Mouse (Mus musculus) left cerebral cortex, postnatal 10 days (tissue): ENCODE data around the gene Naa40. TPM values are rescaled to one million over a fixed set of nuclear protein-coding genes. Genes with fewer than 3 reads are reported as not detected.

Experiments used
- DNase-seq, 2 experiments: peaks; one replicate each; pipeline ENCODE4 v3.0.0; 2021 to 2022; ENCODE audit warnings: low spot score in 2 of 2, mixed read lengths in 1 of 2; ENCODE audit errors: extremely low spot score in 1 of 2
- intact Hi-C: fragments of 180-260 bp; cut with DNase I; formaldehyde crosslinking; loops from one replicate; pipeline ENCODE4 v1.15.1; 2025
- total RNA-seq, 2 experiments: library from RNA; stranded (reverse); gene quantifications; 2 replicates each; pipeline ENCODE4 v1.2.3; 2021

Naa40 gene
- total RNA-seq, 2 experiments from 2014 or later: 40.6 to 41.5 TPM

DNA sequence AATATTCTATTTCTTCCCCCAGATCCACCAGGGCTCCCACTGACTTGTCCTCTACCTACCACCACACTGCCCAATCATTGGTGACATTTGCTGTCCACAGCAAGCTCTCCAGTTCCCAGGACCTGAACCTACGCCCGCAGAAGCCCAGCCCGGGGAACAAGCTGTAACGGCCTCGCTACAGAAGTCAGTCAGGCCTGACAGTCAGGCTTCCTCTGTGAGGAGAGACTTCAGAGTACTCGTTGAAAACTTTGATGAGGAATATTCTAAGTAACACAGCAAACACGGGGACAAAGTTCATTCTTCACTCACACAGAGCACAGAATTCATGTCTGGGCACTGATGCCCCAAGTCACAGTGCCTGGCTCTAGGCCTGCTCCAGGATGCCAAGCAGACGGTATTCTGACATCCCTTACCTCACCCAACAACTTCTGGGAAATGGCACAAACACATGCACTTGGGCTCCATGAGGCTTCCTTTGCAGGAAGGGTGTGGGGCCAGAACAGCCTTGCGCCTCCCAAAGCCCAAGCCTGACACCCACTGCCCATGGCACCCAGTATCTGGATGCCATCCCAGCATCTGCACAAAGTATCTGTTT is 15.8 kb downstream of the Naa40 start:
- intact Hi-C loops: no loop called here
- DNase-seq: no peak

DNA sequence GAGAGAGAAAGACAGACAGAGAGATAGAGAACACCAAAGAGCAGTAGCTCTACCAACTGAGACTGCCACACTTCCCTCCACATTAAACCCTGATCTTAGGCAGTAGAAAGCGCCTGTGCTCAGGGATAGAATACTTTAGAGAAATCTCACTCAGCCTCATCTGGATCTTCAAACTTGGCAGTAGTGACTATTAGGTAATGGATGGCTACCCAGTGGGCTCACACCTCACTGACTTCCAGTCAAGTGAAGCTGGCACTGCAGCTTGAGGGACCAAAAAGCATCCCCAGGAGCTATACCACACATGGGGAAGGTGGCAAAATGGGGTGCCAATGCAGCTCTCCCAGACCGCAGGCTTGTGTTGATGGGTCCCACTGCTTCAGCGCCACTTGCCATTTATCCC is 16.7 kb downstream of the Naa40 start:
- DNase-seq: no peak
- intact Hi-C loops: no loop called here

DNA sequence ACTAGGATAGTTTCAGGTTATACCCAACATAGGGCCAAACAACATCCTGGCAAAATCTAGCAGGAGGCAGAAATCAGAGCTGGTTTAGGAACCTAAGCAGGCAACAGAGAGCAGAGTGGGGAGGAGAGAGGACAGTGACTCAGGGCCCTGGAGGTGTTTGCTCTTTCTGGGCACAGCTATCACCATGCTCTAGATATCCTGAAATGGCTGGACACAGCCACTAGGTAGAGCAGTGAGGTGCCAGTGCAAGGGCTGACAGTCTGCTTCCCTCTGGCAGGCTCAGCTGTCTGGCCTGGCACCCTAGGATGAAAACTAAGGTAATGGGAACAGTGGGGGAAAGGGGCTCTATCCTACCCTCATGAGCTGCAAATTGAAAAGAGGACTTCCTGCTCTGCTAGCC is 17.5 kb downstream of the Naa40 start:
- no peak for DNase-seq
- intact Hi-C loops: no loop called here

DNA sequence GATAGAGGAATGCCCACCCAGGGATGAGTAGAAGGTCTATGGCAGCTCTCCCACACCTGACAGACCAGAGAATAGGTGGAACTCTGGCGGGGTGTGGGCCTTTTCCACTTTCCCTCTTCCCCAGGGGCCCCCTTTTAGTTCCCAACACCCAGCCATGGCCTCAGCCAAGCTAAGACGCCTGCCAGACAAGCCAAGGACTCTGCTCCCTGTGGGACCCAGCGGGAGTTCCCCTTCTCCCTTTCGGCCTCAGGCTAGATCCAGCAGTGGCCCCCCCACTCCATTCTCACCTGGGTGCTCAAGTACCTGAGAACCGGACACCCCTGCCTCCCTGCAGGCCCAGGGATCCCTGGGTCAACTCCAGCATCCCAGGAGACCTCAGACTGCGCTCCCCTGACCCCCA is 18.8 kb downstream of the Naa40 start:
- DNase-seq: no peak
- intact Hi-C loops: no loop called here

DNA sequence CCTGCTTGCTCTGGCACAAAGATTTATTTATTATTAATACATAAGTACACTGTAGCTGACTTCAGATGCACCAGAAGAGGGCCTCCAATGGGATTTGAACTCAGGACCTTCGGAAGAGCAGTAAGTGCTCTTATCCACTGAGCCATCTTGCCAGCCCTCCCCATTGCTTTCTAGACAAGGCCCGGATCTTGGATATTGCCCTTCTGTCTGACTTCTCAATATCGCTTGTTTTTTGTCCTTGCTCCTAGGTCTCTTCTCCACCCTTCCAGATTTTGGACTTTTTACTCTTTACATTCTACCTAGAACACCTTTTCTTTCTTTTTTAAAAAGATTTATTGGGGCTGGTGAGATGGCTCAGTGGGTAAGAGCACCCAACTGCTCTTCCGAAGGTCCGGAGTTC is 22.2 kb downstream of the Naa40 start:
- DNase-seq: no peak
- intact Hi-C loops: no loop called here

DNA sequence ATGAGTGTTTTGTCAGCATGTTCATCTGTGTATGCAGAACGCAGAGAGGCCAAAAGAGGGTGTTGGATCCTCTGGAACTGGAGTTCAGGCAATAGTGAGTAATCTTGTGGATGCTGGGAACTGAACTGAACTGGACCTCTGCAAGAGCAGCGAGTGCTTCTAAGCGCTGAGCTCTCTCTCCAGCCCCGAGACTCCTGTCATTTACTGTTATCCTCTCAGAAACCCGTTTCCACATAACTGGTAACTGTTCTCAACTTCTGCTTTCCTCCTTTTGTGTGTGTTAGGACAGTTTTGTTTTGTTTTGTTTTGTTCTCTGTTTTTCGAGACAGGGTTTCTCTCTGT is 23.1 kb downstream of the Naa40 start:
- no peak for DNase-seq
- intact Hi-C loops: no loop called here

DNA sequence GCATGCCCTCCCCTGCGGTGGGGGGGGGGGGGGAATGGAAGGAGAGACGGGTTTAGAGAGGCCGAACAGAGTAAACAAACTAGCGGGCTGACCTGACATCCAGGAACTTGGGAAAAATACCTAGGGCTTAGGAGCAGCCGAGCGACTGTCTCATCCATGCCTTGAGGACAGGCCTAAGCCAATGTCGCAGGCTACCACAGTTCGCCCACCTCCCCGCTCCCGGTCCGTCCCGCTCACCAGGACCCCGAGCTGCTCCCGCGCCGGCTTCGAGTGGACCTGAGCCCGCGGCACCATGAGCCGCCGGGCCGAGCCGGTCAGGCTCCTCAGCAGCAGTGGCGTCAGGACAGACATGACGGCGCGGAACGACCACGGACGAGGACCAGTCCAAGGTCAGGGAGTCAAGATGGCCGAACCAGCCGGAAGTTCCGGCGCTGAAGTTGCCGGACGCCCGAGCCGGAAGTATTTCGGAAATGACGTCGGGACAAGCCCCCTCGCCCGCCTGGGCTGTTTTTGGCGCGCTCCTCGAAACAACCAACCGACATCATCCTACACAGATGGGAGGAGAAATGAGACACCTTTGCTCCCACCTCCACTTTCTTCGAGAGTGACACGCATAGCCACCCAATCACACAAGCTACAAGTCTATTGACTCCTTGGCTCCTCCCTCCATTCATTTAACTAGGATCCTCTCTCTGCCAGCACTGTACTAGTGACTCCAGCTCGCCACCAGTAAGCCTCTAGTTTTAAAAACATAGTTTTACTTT is 23.6 kb downstream of the Naa40 start, which contains the start of gene Cox8a:
TSS of gene Cox8a (minus strand) at position 455 of the 764 bp plus-strand sequence.
- intact Hi-C loops: no loop called here
- peak; percentile 97 for DNase-seq

DNA sequence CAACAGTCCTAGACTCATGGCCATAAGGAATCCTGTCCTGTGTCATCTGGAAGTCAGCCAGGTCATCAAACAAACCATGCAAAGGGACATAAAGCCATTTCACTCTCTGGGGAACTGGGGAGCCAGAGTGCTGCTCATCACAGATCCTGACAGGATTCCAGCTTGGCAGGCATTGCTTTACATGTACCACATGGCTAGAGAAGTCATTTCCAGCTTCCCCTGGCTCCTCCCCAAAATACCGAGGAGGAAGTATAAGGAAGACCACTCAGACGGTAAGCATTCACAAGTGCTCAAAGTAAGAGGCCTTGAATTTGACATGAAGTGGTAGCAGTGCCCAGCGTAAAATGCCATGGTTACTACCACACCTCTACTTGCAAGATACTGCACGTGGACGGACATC is 26.5 kb downstream of the Naa40 start:
- intact Hi-C loops: no loop called here
- no peak for DNase-seq

DNA sequence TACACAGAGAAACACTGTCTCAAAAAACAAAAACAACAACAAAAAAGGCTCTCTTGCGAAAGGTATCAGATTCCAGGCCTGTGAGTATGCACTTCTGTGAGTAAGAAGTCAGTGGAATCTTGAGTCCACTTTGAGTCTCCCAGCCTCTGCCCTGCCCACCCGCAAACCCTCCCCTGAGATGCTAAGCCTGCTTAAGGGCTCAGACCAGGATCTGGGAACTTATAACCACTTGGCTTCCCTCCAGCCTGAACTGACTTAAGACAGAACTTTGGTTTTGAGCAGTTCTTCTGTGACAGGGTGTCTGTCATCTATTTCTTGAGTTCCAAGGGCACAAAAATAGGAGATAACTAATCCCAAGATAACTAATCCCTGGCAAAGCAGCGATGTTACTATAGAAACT is 28.0 kb downstream of the Naa40 start:
- intact Hi-C loops: no loop called here
- DNase-seq: no peak

DNA sequence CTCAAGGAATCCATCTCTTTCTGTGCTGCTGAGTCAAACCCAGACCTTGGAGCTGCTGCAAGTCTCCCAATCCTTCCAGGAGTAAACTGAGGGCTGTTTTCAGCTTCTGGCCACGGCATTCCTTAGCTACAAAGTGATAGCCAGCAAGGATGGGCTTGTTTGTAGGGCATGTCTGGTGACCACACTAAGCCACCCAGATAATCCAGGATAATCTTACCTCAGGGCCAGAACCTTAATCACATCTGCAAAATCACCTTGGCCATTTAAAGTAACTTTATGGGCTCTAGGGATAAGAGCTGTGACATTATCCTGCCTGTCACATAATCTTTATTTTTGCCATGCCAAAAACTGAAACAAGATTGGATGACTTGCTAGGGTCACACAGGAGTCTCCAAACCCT is 28.8 kb downstream of the Naa40 start:
- intact Hi-C loops: no loop called here
- DNase-seq: no peak

DNA sequence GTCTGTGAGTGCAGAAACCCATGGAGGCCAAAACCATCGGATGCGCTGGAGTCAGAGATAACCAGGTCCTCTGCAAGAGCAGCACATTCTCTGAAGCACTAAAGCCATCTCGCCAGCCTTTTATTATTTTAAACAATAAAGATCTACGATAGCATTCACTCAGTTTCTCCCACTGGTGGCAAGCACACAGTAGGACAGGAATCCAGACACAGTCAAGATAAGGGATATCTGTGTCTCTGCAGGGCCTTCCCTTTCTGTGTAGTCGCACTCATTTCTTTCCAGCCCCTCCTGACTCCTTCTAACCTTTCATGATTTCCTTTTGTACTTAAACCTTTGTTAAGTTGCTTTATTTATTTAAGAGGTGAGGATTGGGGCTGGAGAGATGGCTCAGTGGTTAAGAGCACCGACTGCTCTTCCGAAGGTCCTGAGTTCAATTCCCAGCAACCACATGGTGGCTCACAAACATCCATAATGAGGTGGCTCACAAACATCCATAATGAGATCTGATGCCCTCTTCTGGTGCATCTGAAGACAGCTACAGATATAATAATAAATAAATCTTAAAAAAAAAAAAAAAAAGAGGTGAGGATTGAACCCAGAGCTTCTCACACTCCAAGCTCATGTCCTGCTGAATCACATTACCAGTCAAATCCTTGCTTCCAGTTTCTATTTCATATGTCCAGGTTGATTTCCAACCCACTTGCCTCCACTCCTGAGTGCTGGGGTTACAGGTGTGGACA is 30.9 kb downstream of the Naa40 start:
- intact Hi-C loops: no loop called here
- DNase-seq: no peak

DNA sequence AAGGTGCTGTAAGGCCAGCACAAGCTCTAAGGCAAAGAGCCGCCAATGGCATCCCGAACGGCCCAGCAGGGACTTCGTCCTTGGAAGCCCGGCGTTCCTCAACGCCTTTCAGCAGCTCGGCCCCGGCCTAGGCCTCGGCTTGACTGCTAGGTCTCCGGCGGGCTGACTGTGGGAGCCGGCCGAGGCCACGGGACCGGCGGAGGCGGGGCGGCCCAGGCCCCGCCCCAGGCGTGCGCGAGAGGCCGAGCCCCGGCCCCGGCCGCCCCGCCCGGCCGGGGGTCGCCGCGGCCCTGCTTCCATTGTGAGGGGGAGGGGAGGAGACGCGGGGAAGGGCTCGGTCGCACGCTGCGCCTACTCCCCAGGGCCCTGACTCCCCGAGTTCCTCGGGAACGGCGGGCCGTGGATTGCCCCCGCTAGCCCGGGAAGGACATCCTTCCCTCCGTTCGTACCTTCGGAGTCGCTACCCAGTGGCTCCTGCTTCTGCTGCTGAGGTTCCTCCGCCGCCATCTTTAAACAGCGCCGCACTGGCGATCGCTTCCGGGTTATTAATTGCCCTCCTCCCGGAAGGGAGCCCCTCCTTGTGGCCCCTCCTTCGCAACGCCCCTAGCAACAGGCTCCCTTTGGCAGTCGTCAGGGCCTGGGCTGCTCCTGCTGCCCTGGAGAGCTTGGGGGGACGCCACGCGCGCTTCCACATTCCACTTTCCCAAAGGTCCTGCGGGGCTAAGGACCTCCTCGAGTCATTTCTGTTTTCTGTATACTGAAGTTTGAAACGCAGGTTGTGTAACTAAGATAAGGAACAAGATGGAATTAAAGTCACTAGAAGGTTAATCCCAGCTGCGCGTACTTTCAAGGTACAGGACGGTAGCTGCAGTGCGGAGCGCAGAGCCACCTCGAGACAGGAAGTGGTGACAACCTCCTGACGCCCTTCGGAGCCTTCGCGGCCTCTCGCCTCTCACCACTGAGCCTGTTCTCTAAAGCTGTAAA is 34.9 kb downstream of the Naa40 start, which contains the start of gene Otub1:
TSS of gene Otub1 (minus strand) at position 564 of the 984 bp plus-strand sequence.
- intact Hi-C loops: no loop called here
- DNase-seq: peak; percentile 92 to 96

DNA sequence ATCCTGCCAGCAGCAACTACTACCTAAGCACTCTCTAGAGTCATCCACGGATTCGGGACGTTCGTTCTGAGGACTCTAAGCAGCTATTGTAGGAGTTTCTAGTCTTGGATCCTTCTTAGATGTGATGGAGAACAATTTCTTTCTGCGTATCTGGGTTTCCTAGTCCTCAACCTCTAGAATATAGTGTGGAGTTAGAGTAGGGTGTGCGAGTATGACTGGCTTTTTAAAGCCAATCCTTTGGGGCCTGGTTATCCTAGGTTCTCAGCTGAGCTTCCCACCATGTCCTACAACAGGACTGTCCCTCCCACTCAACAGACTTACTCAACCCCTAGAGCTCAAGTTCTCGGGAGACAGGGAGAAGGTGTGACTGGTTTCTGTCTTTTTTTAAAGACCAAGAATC is 35.7 kb downstream of the Naa40 start:
- no peak for DNase-seq
- intact Hi-C loops: no loop called here

DNA sequence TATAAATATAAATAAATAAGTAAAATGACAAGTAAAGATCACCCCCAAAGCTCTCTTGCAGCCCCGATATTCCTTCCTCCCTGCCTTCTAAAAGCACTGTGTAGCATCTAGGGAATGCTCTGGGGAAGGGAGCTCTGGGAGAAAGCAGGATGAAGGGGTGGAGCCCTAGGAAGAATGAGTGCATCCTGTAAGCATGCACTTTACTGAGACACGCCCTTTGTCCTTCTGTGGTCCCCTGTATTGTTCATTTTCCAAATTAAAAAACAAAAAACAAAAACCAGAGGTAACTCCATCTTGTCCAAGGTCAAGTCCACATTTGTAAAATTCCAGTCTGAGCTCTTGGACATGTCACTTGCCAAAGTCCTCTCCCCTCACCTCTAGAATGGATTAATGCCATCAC is 36.1 kb downstream of the Naa40 start:
- intact Hi-C loops: no loop called here

DNA sequence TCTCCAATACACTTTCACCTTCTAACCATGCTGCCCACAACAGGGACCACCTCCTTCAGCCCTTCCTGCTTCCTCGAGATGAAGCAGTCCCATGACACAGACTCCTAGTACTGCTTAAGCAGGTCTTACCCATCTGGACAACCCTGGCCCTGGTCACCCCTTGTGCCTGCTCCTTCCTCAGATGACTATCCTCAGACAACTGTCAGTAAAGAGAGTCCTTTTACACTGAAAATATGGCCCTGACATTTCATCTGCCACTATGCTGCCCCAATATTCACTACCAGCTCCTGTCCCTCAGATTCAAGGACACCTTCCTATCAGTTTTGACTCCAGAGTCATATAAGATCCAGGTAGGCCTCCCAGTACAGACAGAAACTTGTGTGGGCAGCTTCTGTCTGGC is 40.6 kb downstream of the Naa40 start:
- no peak for DNase-seq
- intact Hi-C loops: no loop called here

More for the DNA sequence above, 36.1 kb downstream of the Naa40 start:
- no peak for DNase-seq

DNA sequence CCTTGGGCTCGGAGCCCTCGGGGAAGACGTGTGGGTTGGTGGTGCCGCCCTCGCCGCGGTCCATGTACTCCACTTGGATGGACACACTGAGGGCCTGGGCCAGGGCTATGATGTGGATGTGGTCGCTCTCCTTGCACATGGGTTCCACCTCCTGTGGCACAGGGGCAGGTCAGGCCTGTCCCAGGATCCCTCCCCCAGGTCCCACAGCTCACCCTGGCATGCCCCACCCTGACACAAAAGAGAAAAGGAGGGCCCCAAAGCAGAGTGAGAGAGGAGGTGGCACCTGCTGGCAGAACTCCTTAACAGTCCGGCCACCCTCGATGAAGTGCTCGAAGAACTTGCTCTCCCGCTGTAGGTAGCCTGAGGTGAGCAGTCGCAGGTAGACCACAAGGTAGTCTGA is 41.9 kb downstream of the Naa40 start:
- intact Hi-C loops: no loop called here
- DNase-seq: no peak

DNA sequence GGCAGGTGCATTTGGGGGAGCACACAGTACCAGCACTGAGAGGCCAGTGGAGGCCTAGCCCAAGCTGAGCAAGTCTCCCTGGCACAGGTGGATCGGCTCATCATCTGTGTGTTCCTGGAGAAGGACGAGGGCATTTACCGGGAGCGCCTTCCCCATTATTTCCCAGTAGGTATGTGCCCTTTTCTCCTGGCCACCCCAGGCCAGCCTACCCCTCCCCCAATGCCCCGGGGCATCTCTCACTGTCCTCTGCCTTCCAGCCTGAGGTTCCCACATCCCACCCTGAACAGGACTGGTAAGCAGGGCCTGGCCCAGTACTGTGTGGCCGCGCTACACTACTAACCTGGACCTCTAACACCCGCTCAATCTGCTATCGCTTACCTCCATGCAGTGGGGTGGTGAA is 43.5 kb downstream of the Naa40 start:
- DNase-seq: no peak
- intact Hi-C loops: loop anchor here (2.0 kb wide), 1 partner anchor 129 kb away; no protein-coding TSS in a partner anchor

DNA sequence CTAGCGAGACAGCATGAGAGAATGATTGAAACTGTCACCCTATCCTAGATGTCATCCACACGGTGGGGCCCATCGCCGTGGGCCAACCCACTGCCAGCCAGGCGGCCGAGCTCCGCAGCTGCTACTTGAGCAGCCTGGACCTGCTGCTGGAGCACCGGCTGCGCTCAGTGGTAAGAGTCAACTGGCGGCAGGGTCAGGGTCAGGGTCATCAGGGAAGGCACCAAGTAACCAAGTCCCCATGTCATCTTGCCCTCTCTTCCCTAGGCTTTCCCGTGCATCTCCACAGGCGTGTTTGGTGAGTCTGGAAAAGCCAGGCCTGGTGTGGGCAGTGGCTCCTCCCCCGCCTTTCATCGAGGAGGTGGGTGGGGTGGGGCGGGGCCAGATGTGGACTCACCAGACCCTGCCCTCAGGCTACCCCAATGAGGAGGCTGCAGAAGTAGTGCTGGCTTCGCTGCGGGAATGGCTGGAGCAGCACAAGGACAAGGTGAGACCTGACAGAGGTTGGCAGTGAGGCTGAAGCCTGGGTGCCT is 44.2 kb downstream of the Naa40 start:
- DNase-seq: peak in 1 of 2 experiments; percentile 47
- intact Hi-C loops: loop anchor here (2.0 kb wide), 1 partner anchor 128 kb away; no protein-coding TSS in a partner anchor
